Mouse (Mus musculus): ENCODE measurements at regions not wholly inside any gene's neighbourhood (a gene's known extent, or its start where the extent isn't known, plus 50 kb on each side); places are given as distances from the start of the nearest gene placed in this dataset.

DNA sequence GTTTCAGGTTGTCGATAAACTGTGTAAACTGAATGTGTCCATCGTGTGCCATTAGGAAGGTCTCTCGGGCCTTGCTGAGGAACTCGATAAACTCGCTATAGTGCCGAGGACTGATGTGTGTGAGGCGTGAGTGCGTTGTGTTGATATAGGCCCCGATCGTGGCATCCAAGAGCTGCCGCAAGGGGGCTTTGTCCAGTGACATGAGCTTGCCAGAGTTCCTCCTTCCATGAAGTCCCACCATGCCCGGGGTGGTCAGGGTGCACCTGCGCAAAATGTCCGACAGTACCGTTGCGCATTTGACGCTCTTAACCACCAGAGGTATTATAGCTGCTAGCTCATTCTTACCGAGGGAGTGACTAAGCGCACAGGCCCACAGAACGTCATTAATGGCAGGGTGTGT is 317.8 kb upstream of the Smim15 start:
- ChIA-PET CTCF (interaction anchor here (1.4 kb wide), 1 partner anchor 13 kb away, joined by 4 read pairs; no protein-coding TSS in a partner anchor), POLR2A (no interaction called here)
- no peaks in the 10 kb centered on the region for H3K27me3 ChIP-seq
- no peak for TF ChIP-seq CTCF (IDR thresholded peaks at IDR 0.05)
- DNase-seq (ENCODE audit: low read depth, low spot score), result no peak
- in situ Hi-C loops (cut with MboI; ENCODE audit: low pct_unique_long_range_greater_than_20kb), result no loop called here
- no peak for ATAC-seq

DNA sequence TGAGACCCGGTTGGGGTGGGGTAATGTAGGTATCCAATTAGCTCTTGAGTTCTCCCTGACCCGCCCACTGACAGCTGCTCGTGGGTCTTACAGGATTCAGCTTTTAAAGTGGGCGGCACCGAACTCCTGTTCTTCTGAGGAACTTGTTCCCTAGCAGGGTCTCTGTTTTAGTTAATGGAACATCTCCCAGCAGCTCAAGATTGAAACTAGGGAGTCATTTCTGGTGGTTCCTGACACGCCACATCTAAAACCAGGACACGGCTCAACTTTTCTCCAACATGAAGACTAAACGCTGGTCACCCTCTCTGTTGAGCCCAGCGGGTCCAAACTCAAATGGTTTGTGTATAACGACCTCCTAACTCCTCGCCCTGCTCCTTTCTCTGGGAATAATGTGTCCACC is 322.3 kb upstream of the Smim15 start:
- POLR2A ChIA-PET, result no interaction called here
- CTCF ChIA-PET, result interaction anchor here (0.7 to 1.1 kb wide), 2 partner anchors 11 to 66 kb away, joined by 3 read pairs; no protein-coding TSS in a partner anchor
- no peak for TF ChIP-seq CTCF (IDR thresholded peaks at IDR 0.05)
- ATAC-seq (no peak), DNase-seq (ENCODE audit: low read depth, low spot score) (no peak)
- no peaks in the 10 kb centered on the region for H3K27me3 ChIP-seq
- in situ Hi-C loops (cut with MboI; ENCODE audit: low pct_unique_long_range_greater_than_20kb), result no loop called here

DNA sequence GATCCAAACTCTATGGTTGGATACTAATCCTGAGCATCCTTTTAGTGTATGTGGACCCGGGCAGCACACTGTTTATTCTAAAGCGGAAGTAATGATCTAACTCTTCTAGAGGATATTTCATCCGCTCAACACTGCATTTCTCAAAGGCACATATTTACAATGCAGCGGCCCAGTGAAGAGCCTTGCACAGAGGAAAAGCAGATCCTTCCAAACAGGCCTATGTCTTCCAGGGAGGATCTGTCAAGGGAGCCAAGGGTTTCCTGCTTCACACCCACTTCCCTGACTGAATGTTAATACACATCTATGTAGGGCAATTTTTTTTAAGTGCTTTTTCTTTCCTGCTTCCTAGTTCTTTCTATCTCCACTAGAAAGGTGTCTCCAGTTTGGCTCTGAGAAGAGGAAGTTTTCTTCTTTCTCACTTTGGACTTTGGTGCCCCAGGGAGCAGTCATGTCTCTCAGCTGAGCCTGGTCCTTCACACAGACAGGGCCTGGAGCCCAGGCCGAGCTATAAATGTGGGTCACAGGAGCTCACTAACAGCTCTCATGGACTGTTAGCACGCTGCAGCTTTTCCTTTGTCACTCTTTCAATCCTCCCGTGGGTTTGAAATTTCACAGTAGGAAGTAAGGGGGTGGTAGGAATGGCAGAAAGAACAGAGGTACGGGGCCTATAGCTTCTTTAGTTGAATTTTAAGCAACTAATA is 323.2 kb upstream of the Smim15 start:
- in situ Hi-C loops (cut with MboI; ENCODE audit: low pct_unique_long_range_greater_than_20kb), result no loop called here
- no peak for TF ChIP-seq CTCF (IDR thresholded peaks at IDR 0.05)
- POLR2A ChIA-PET, result no interaction called here
- CTCF ChIA-PET, result interaction anchor here (1.1 kb wide), 1 partner anchor 10 kb away, joined by 3 read pairs; no protein-coding TSS in a partner anchor
- DNase-seq (ENCODE audit: low read depth, low spot score) (no peak), ATAC-seq (no peak)
- no peaks in the 10 kb centered on the region for H3K27me3 ChIP-seq

DNA sequence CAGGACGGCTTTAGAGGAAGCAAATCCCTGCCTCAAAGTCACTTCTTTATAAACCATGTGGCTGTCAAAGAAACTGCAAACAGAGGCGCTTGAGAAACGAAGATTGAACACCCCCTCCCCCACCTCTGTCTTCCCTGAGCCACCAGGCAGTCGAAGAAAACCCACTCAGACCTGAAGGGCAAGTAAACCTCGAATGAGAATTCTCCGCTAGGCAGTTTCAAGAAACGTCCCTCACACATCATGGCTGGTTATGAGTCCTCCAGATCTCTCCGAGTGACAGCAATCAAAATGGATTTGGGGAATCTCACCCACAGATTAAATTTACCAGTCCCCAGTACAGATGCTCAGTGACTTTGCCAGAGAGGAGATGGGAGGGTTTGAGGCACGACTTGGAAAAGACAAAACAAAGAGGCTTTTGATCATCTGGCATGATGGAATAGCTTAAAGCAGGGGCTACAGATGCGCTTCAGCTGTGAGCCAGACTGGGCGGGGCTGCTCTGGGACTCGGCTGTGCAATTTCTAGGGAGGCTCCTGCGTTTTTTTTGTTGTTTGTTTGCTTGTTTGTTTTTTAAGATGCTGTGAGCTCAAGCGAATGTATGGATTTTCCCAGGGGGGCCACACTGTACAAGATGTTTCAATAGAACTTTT is 325.1 kb upstream of the Smim15 start:
- no peaks in the 10 kb centered on the region for H3K27me3 ChIP-seq
- CTCF ChIA-PET, result no interaction called here
- no peak for ATAC-seq
- POLR2A ChIA-PET, result no interaction called here
- DNase-seq (ENCODE audit: low read depth, low spot score), result no peak
- in situ Hi-C loops (cut with MboI; ENCODE audit: low pct_unique_long_range_greater_than_20kb), result no loop called here
- TF ChIP-seq CTCF (IDR thresholded peaks at IDR 0.05), result no peak

DNA sequence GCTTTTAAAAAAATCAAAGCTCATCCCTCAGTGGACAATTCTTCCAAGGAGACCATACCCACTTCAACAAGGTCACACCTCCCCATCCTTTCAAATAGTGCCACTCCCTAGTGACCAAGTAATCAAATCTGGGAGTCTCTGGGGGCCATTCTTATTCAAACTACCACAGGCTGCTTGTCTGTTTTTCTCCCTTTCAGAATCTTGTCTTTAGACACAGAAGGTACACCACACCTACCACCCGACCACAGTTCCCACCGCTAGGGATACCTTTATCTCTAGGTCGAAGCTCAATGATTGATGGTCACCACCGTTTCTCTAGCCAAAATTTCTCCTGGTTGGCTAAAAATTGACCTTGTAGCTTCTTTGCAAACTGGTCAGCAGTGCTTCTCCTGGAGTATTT is 328.6 kb upstream of the Smim15 start:
- POLR2A ChIA-PET, result no interaction called here
- ATAC-seq (no peak), DNase-seq (ENCODE audit: low read depth, low spot score) (no peak)
- in situ Hi-C loops (cut with MboI; ENCODE audit: low pct_unique_long_range_greater_than_20kb), result no loop called here
- no peak for TF ChIP-seq CTCF (IDR thresholded peaks at IDR 0.05)
- CTCF ChIA-PET, result interaction anchor here (0.8 to 1.1 kb wide), 2 partner anchors 36 to 435 kb away, joined by 3 read pairs; no protein-coding TSS in a partner anchor
- no peaks in the 10 kb centered on the region for H3K27me3 ChIP-seq

DNA sequence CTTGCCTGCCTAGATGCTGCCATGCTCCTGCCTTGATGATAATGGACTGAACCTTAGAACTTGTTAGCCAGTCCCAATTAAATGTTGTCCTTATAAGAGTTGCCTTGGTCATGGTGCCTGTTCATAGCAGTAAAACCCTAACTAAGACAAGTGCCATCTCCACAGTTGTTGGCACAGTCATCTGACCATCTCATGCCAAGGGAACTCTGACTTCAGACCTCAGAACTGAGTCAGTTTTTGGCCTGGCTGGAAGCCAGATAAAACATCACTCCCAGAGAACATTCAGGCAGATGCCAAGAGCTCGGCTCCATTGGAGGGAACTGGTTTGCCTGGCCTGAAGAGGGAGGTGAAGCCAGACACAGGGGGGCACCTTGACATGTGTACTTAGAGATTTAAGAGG is 330.2 kb upstream of the Smim15 start:
- ChIA-PET CTCF (interaction anchor here (0.9 to 1.9 kb wide), 2 partner anchors 13 to 36 kb away, joined by 3 to 5 read pairs; no protein-coding TSS in a partner anchor), POLR2A (no interaction called here)
- in situ Hi-C loops (cut with MboI; ENCODE audit: low pct_unique_long_range_greater_than_20kb), result no loop called here
- TF ChIP-seq CTCF (IDR thresholded peaks at IDR 0.05), result no peak
- DNase-seq (ENCODE audit: low read depth, low spot score), result peak; percentile 83
- no peaks in the 10 kb centered on the region for H3K27me3 ChIP-seq
- ATAC-seq, result peak; percentile 82

DNA sequence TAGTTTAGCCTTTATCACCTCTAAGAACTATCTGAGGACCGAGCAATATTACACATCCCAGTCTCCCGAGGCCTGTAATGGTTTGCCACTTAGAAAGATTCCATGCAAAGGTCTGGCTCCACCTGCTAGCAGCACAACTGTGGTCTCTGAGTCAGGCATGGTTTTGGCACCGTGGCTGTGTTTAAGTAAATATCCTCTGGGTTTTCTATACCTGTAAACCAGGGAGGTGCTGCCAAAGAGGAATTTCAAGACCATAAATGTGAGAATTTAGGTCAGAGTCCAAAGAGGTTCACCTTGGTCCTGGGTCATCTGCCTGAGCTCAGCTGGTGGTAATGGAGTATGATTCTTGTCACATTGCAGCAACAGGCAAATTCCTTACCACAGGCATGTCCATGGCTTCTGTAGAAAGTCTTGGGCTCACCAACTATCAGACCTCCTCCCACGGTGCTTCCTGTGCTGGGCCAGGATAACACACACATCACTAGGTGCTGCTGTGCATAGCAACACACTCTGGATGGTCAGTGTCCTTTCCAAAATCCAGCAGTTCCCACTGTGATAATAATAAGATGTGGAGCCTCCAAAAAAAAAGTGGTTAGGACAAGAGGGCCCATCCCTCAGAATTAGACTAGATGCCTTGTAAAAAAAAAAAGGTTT is 332.8 kb upstream of the Smim15 start:
- ATAC-seq (peak; percentile 67), DNase-seq (ENCODE audit: low read depth, low spot score) (peak; percentile 35)
- no peaks in the 10 kb centered on the region for H3K27me3 ChIP-seq
- no peak for TF ChIP-seq CTCF (IDR thresholded peaks at IDR 0.05)
- ChIA-PET CTCF (no interaction called here), POLR2A (no interaction called here)
- in situ Hi-C loops (cut with MboI; ENCODE audit: low pct_unique_long_range_greater_than_20kb), result no loop called here

DNA sequence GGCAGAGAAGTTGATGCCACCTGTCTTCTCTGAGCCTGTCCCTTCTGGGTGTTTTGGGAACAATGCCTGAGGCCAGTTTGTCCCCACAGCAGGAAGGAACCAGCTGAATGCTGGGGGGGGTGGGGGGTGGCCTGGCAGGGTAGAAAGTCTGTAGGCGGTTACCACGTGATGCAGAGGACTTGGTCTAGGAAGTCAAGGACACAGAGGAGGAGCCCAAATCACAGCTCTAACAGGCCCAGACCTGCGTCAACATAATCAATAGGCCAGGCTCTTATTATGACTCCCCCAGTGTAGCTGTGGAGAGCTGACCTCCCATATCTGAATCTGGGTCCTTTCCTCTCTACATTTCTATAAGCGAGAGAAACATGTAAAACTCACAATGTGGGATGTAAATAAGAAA is 333.9 kb upstream of the Smim15 start:
- ChIA-PET POLR2A (no interaction called here), CTCF (interaction anchor here (0.9 to 1.8 kb wide), 2 partner anchors 11 kb away, joined by 3 to 5 read pairs; no protein-coding TSS in a partner anchor)
- DNase-seq (ENCODE audit: low read depth, low spot score) (no peak), ATAC-seq (no peak)
- TF ChIP-seq CTCF (IDR thresholded peaks at IDR 0.05), result no peak
- in situ Hi-C loops (cut with MboI; ENCODE audit: low pct_unique_long_range_greater_than_20kb), result no loop called here
- no peaks in the 10 kb centered on the region for H3K27me3 ChIP-seq

DNA sequence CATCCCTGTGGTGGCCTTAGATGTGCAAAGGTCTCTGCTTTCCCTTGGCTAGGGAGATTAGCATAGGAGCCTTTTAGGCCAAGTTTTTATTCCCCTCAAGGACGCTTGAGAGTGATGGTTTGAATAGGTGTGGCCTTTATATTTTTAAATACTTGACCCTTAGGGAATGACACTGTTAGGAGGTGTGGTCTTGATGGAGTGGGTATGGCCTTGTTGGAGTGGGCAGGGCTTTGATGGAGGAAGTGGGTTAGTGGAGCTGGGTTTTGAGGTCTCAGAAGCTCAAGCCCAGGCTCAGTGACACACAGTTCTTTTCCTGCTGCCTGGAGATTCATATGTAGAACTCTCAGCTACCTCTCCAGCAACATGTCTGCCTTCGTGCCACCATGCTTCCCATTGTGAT is 334.4 kb upstream of the Smim15 start:
- ATAC-seq (no peak), DNase-seq (ENCODE audit: low read depth, low spot score) (no peak)
- POLR2A ChIA-PET, result no interaction called here
- no peak for TF ChIP-seq CTCF (IDR thresholded peaks at IDR 0.05)
- H3K27me3 ChIP-seq, result no peaks in the 10 kb centered on the region
- CTCF ChIA-PET, result interaction anchor here (1.8 kb wide), 1 partner anchor 11 kb away, joined by 5 read pairs; no protein-coding TSS in a partner anchor
- in situ Hi-C loops (cut with MboI; ENCODE audit: low pct_unique_long_range_greater_than_20kb), result no loop called here

DNA sequence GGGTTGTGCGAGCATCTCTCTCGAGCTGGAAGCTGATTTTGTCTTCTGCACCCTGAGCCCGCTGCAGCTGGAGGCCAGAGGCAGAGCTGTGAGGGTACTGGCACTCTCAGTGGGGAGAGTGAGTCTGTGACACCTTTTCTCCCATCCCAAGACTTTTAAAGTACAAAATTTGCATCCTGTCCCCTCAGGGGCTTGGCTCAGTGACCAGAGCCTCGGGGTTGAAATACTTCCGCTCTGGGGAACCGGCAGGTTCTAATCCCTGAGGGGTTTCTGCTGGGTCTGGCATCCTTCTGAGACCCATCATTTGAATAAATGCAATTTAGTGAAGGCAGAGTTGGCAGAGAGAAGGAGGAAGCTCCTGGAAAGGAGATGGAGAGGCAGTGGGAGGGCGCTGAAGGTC is 340.5 kb upstream of the Smim15 start:
- ChIA-PET POLR2A (no interaction called here), CTCF (interaction anchor here (1.2 kb wide), 1 partner anchor 9 kb away, joined by 4 read pairs; no protein-coding TSS in a partner anchor)
- in situ Hi-C loops (cut with MboI; ENCODE audit: low pct_unique_long_range_greater_than_20kb), result no loop called here
- no peaks in the 10 kb centered on the region for H3K27me3 ChIP-seq
- ATAC-seq, result no peak
- no peak for DNase-seq (ENCODE audit: low read depth, low spot score)
- no peak for TF ChIP-seq CTCF (IDR thresholded peaks at IDR 0.05)
